Mouse (Mus musculus) midbrain, embryonic 11.5 days (tissue): Measurements from ENCODE around the gene Gm6401. TPM values are rescaled to one million over a fixed set of nuclear protein-coding genes. Genes with fewer than 3 reads are reported as not detected.
"Not testable (repeated sequence)": the region's sequence is repeated elsewhere in the genome, so short reads cannot be mapped to it uniquely, and the experiment has no call there.

ENCODE experiments used
- ATAC-seq: fragments of 200-750 bp; cut with Nextera tagmentation; 2 replicates; pipeline ENCODE4 v1.8.0; 2017; ENCODE audit warnings: moderate TSS enrichment, moderate library complexity; ENCODE audit not compliant: low FRiP score
- DNase-seq: peaks from one replicate; pipeline ENCODE4 v3.0.0; 2015; ENCODE audit warnings: low spot score; ENCODE audit errors: missing footprints
- H3K27ac ChIP-seq: fragments of 300-500 bp; sonication (generic); 2 replicates; pipeline ENCODE4 v1.5.1; 2014; ENCODE audit warnings: low read depth, low read length
- H3K27me3 ChIP-seq: fragments of 300-500 bp; sonication (generic); 2 replicates; pipeline ENCODE4 v1.6.1; 2014; ENCODE audit warnings: mild to moderate bottlenecking, low read length, moderate library complexity, mixed read lengths; ENCODE audit not compliant: control insufficient read depth, insufficient read depth
- H3K36me3 ChIP-seq: fragments of 300-500 bp; sonication (generic); 2 replicates; pipeline ENCODE4 v1.6.1; 2014; ENCODE audit warnings: mild to moderate bottlenecking, low read length, moderate library complexity, mixed read lengths; ENCODE audit not compliant: control insufficient read depth, insufficient read depth
- H3K4me1 ChIP-seq: fragments of 300-500 bp; sonication (generic); 2 replicates; pipeline ENCODE4 v1.6.1; 2014; ENCODE audit warnings: low read length; ENCODE audit not compliant: control insufficient read depth, insufficient read depth
- H3K4me2 ChIP-seq: fragments of 300-500 bp; sonication (generic); 2 replicates; pipeline ENCODE4 v1.6.1; 2014; ENCODE audit warnings: mild to moderate bottlenecking, moderate library complexity
- H3K4me3 ChIP-seq: fragments of 300-500 bp; sonication (generic); 2 replicates; pipeline ENCODE4 v1.5.1; 2014; ENCODE audit warnings: low read depth, low read length
- H3K9ac ChIP-seq: fragments of 300-500 bp; sonication (generic); 2 replicates; pipeline ENCODE4 v1.6.1; 2014; ENCODE audit warnings: low read length
- H3K9me3 ChIP-seq: fragments of 300-500 bp; sonication (generic); 2 replicates; pipeline ENCODE4 v1.6.1; 2016; ENCODE audit warnings: low read length; ENCODE audit not compliant: control insufficient read depth
- WGBS: fragments of 180-500 bp; shearing (Covaris S2); extraction: QIAGEN DNeasy Blood & Tissue Kit; methylation state at CpG from one replicate; pipeline ENCODE4 v1.1.7; 2014; 5-methylcytosine and 5-hydroxymethylcytosine counted together
- polyA plus RNA-seq: library from polyadenylated mRNA; unstranded; fragments of >200 nt; fragmentation: Nextera tagmentation; extraction: Ambion mirVana; gene quantifications from 2 replicates; pipeline ENCODE4 v1.2.1, GENCODE M21; 2014

The Gm6401 gene
- polyA plus RNA-seq: not detected in 2 replicates

DNA sequence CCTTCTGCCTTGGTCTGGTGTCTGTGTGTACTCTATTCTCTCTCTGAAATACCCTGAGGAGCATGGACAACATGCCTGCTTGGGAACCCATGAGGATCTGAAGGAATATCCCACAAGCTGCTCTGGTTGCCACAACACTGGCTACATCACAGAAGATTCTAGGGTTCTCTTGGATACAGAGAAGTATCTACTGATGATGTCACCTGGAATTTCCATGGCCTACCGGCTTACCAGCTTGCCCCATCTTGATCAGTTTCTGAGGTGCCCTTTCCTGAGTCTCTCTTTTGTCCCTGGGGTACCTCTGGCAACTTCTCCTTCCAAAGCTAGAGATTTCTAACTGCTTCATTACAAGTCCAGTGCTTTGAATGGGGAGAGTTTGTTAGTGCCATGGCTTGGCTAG lies at the start of gene Gm6401:
Gm6401 (minus strand) TSS at position 101 of the 400 bp plus-strand sequence.
- H3K4me1 ChIP-seq, H3K4me2 ChIP-seq, H3K27me3 ChIP-seq, DNase-seq, H3K9me3 ChIP-seq, H3K4me3 ChIP-seq, H3K36me3 ChIP-seq, H3K27ac ChIP-seq, H3K9ac ChIP-seq, ATAC-seq: not testable (repeated sequence)
- WGBS: 83% methylated on average over 1 of the region's 1 CpGs

DNA sequence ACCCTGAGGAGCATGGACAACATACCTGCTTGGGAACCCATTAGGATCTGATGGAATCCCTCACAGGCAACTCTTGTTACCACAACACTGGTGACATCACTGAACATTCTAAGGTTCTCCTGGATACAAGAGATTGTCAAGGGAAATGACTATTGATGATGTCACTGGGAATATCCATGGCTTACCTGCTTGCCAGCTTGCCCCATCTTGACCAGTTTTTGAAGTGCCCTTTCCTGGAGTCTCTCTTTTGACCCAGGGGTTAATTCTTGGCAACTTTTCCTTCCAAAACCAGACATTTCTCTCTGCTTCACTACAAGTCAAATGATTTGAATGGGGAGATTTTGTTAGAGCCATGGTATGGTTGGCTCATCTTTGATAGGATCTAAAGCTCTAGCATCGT lies 15.5 kb upstream of the Gm6401 start, which contains the start of gene Gm3543:
Gm3543 (minus strand) TSS at position 101 of the 400 bp plus-strand sequence.
- H3K27ac ChIP-seq, ATAC-seq, H3K4me3 ChIP-seq, H3K4me1 ChIP-seq, H3K9ac ChIP-seq, H3K4me2 ChIP-seq, H3K36me3 ChIP-seq, DNase-seq, H3K9me3 ChIP-seq, H3K27me3 ChIP-seq: not testable (repeated sequence)
- no CpG with 5 or more reads among the region's 1 CpGs for WGBS

DNA sequence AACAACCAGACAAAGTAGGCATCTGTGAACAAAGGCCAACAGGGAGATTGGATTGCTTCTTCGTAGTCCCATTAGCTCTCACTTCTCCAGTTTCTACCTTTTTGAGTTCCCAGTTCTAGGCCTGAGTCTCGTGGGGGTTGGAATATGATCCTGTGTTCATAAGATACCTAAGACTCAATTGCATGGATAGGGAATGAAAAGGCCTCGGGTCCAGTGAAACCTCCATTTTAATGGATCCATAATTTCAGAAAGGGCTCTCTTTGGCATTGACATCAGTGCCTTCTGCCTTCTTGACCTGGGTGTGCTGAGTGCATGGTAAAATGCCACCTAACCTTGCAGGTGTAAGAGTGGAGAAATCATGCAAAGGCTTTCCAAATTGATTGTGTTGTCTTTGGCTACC lies 869 bp upstream of the Gm6401 start:
- not testable (repeated sequence) for H3K36me3 ChIP-seq, DNase-seq, H3K9me3 ChIP-seq, H3K4me2 ChIP-seq, H3K27ac ChIP-seq, H3K27me3 ChIP-seq, H3K9ac ChIP-seq, H3K4me1 ChIP-seq, ATAC-seq, H3K4me3 ChIP-seq
- 79% methylated on average over 3 of the region's 3 CpGs for WGBS

DNA sequence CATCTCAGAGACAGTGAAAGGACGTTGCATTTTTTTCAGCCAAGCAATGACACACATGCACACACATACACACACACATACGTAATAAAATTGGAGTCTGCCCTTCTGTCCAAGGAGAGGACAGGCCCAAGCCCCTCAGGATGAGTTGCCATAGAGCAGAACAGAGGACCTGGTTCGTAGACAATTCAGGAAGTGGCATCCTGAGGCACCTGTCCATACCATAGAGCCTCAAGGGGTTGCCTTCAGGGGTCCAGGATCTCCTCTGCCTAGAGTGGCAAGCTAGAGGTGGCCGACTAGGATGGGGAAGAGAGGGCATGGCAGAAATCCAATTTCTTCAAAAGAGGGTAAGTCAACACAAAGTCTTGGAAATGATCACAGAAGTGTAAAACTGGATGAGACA lies 3.6 kb downstream of the Gm6401 start:
- H3K9ac ChIP-seq, H3K4me1 ChIP-seq, H3K9me3 ChIP-seq, H3K4me2 ChIP-seq, H3K27me3 ChIP-seq, DNase-seq, H3K27ac ChIP-seq, H3K36me3 ChIP-seq, H3K4me3 ChIP-seq, ATAC-seq: not testable (repeated sequence)
- 65% methylated on average over 4 of the region's 4 CpGs for WGBS

DNA sequence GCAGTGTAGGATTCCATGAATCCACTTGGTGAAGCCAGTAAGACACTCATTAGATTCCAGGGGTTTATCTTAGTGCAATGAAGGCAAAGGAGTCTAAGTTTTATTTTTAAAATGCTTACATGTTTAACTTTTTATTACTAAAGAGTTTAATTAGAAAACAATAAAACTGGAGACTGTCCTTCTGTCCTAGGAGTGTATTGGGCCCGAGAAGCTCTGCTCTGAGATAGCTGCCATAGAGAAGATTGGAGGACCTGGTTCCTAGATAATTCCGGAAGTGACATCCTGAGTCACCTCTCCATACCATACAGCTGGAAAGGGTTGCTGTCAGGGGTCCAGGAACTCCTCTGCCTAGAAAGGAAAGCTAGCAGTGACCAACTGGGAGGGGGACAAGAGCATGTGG lies 24.0 kb downstream of the Gm6401 start, which contains the start of gene 1700024B05Rik:
1700024B05Rik (plus strand) TSS at position 301 of the 400 bp plus-strand sequence.
- ATAC-seq, H3K4me2 ChIP-seq, H3K27ac ChIP-seq, H3K9ac ChIP-seq, H3K9me3 ChIP-seq, H3K4me3 ChIP-seq, H3K27me3 ChIP-seq, DNase-seq, H3K4me1 ChIP-seq, H3K36me3 ChIP-seq: not testable (repeated sequence)
- WGBS: 85% methylated on average over 1 of the region's 2 CpGs

DNA sequence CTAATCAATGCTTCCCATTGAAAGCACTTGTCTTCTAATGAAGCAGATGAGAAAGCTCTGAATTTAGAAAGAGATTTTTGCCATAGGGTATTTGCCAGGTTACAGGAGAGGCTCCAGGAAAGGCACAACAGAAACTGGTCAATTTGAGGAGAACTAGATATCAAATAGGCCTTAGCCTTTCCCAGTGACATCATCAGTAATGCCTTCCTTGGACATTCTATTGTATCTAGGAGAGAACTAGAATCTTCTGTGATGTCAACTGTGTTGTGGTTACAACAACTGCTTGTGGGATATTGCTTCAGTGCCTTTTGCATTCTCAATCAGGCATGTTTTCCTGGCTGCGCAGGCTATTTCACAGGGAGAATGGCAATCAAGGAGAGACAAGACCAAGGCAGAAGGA lies 43.1 kb downstream of the Gm6401 start, which contains the start of gene 1700049E17Rik1:
1700049E17Rik1 (plus strand) TSS at position 301 of the 400 bp plus-strand sequence.
- H3K36me3 ChIP-seq, H3K27me3 ChIP-seq, ATAC-seq, H3K9ac ChIP-seq, H3K4me1 ChIP-seq, H3K4me3 ChIP-seq, H3K4me2 ChIP-seq, H3K27ac ChIP-seq, H3K9me3 ChIP-seq, DNase-seq: not testable (repeated sequence)
- no CpG with 5 or more reads among the region's 1 CpGs for WGBS

Other genes with a start within 250 kb of the Gm6401 start
- not detected in 2 replicates for gene Gm7929, start 217.3 kb downstream of the Gm6401 start, polyA plus RNA-seq
- gene Gm47189, start 195.5 kb downstream of the Gm6401 start, polyA plus RNA-seq: not detected in 2 replicates
- not detected in 2 replicates for gene Gm7980, start 60.6 kb downstream of the Gm6401 start, polyA plus RNA-seq
- not detected in 2 replicates for gene 1700049E17Rik1, start 43.0 kb downstream of the Gm6401 start, polyA plus RNA-seq
- not detected in 2 replicates for gene 1700024B05Rik, start 23.9 kb downstream of the Gm6401 start, polyA plus RNA-seq
- gene Gm3543, start 15.4 kb upstream of the Gm6401 start, polyA plus RNA-seq: not detected in 2 replicates
- gene Gm7951, start 149.4 kb upstream of the Gm6401 start, polyA plus RNA-seq: not detected in 2 replicates
- not detected in 2 replicates for gene Gm17027, start 194.7 kb upstream of the Gm6401 start, polyA plus RNA-seq
- not detected in 2 replicates for gene Gm3573, start 222.9 kb upstream of the Gm6401 start, polyA plus RNA-seq